Mouse (Mus musculus): ENCODE measurements at regions not wholly inside any gene's neighbourhood (a gene's known extent, or its start where the extent isn't known, plus 50 kb on each side); places are given as distances from the start of the nearest gene placed in this dataset.

DNA sequence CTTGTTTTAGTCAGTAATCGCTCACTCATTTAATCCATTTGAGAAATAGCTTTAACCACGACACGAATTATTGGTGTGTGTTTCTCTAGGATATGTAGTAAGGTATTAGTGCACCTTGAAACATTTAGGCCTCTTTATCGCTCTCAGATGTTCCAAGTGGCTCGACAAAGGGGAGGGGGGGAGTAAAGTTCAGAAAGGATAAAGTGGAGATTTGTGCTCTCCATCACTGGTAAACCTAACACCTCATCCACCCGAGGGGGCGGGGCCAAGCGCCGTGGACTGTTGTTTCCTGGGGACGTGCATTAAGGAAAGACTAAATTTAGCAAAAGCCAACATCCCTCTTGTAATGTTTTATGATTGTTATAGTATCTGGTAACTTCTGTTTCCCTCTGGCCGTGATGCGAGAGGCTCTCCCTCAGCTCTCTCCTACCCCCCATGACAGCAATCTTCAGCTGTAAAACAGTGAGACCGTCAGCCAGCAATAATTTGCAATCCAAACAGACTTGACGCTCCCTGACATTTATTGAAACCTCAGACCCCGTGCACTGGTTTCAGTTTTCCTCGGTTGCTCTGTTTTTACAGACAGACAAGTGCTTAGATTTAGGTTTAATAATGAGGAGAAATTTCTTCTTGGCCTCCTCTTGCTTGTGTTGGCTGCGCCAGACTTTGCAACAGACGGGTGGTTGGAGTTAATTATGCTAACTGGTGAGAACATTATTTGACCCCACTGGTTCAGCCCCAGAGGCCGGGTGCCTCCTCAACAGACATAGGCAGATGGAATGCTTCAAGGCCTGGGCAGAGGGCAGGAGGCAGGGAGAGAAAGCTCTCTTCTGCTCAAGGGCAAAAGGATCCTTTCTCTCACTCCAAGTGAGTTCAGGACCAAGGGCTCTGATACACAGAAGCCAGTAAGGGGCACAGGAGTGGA, 542.8 kb upstream of the Sox9 start:
- no peak for DNase-seq (ENCODE audit: low spot score)

DNA sequence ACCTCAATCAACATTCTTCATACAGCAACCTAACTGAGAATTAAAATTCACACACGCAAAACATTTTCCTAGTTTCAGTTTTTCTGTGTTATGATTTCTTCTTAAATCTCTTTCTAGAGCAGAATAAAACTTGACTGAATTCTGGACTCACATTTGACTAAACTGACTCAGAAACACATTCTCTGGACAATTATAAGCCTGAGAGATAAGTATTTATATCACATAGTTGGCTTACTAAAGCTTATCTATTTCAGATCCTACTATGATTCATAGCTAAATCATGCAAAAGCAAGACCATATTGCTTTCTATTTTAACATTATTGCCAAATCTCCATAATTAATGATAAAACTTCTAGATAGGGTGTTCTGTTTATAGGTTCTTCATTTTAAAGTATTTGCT, 529.5 kb upstream of the Sox9 start:
- DNase-seq (ENCODE audit: low spot score), result no peak

DNA sequence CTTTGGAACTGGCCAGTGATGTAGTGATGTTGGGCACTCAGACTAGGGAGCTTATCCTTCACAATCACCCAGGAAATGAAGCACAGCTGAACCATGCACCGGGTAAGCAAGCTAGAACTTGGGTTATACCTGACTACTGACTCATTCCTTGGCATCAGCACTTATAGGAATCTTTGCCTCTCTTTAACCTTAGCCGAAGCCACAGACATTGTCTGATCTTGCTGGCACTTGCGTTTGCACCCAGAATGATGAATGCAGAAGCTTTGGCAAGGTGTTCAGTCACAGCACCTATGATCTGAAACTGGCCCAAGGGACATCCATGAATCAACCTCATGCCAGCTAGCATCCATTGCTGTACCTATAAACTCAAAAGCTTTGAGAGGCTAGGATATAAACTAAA, 529.0 kb upstream of the Sox9 start:
- DNase-seq (ENCODE audit: low spot score), result no peak

DNA sequence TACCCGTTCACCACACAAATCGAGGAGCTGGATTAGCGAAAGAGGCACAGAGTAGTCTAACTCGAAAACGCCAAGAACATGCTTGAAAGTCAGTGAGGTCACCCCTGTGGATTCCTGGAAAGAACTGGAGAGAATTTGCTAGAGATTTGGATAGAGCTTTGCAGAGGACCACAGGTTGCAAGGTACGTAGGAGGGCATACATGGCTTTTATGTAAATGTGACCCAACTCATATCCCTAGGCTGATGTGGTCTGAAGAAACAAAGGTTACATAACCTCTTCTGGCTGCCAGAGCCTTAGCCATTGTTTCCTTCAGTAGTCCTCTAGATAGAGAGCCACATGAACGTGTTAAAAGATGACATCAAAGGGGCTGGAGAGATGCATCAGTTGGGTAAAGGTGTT, 525.7 kb upstream of the Sox9 start:
- no peak for DNase-seq (ENCODE audit: low spot score)

DNA sequence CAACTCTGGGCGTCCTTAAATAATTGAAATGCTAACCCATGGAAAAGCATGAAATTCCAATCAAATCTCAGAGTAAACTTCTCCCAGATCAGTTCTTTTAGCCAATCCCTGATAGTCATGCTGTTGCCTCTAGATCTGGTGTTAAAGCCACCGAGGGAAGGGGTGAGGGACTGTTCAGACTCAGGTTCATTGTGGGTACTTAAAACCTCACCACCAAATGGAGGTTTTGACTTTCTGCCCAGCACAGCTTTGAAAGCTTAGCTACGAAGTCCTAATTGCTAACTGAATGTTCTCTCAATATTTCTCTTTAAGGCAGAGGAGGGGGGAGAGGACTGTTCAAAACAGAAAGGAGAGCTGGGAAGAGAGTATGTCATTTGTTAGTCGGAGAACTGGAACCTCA, 517.9 kb upstream of the Sox9 start:
- no peak for DNase-seq (ENCODE audit: low spot score)

DNA sequence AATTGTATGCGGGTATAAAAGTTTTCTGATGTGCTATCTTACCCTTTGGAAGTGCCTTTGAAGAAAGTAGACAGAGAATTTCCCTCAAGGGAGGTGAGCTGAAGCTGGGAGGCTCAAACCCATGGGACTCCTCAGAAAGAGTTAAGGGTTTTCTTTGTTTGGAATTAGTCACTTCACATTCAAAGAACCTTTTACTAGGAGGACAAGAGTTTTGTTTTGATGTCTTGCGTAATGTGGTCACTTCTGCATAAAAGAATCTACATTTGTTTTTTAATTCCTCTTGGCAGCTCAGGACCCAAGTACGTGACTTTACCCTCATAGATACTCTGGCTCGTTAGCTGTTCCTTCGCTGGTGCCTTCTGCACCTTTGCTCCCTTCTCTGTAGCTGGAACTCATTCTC, 511.1 kb upstream of the Sox9 start:
- peak; percentile 8 for DNase-seq (ENCODE audit: low spot score)

DNA sequence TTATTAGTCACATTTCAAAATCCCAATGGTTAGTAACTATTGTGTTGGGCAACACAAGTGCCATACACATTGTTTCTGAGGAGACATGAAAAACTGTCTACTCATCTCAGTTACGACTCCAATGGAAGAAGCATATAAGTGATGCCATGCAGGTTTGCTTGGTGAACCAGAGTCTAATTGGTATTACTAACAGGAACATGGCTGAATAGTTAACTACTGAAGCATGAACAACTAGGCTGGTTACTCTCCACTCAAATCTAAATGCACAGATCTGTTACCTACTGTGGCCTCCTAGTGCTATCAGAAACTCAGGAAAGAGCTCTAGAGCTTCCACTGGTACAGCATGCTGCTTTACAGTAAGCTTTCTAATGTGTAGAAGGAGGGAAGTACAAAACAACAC, 503.5 kb upstream of the Sox9 start:
- no peak for DNase-seq (ENCODE audit: low spot score)

DNA sequence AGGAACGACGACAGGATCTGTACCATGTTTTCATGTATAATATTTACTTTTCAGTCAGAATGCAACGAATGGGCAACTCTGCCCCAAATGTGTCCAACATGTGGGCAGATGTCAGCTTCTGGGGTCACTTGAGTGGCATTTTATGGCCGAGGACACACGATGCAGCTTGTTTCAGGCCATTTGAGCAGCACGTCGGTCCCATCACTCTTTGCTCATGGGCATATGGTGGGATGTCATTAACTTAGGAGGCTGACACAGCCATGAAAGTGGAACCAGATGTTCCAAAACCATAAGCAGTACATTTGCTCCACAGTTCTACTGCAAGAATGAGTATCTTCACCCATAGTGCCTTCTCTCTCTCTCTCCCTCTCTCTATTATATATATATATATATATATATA, 499.1 kb upstream of the Sox9 start:
- DNase-seq (ENCODE audit: low spot score), result no peak

DNA sequence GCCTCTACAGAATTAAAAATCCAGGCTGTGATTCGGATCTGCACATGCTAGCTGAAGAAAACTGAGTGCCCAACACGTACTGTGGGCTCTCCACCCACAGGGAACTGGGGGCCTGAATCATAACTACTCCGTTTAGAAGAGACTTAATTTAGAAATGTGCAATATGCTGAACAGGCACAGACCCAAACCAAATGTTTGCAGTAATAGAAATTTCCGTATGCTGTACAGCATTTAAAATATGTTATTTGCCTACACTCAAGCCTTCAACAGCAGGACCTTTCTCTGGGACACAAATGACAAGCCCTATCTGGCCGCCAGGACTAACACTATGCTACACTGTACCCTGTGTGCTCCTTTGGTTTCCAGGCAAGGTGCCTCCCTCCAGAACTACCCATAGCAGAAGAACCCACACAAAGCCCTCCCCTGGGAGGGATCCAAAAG, 483.1 kb upstream of the Sox9 start:
- no peak for DNase-seq (ENCODE audit: low spot score)

DNA sequence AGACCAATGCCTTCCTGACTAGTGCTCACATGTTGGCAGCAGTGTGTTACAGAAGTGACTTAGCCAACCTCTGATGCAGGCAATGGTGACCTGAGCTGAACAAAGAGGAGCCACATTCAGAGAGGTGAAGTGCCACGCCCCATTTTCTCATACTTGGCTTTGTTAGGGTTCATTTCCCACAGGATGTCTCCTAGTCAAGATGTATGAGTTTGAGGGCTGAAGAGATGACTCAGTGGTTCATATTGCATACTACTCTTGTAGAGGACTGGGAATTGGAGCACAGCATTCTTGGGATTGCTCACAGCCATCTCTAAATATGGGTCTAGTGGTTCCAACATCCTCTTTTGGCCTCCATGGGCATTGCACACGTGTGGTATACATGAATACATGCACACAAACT, 478.9 kb upstream of the Sox9 start:
- DNase-seq (ENCODE audit: low spot score), result no peak

DNA sequence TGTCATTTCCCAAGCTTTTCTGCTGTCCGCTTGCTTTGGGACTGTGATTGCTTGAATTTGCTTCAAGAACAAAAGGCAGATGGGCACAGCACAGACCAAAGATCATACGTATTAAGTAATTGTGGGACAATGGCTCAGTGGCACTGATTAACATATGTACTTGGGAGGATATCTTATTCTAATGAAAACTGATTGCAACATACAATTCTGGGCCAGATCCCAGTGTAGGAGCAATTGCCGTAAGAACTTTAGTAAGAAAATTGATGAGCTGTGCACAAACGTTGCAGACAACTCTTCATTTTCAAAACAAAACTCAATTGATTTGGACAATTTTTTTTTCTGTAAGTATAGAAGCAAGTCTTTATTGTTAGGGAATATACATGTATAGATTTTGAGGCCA, 456.2 kb upstream of the Sox9 start:
- no peak for DNase-seq (ENCODE audit: low spot score)

DNA sequence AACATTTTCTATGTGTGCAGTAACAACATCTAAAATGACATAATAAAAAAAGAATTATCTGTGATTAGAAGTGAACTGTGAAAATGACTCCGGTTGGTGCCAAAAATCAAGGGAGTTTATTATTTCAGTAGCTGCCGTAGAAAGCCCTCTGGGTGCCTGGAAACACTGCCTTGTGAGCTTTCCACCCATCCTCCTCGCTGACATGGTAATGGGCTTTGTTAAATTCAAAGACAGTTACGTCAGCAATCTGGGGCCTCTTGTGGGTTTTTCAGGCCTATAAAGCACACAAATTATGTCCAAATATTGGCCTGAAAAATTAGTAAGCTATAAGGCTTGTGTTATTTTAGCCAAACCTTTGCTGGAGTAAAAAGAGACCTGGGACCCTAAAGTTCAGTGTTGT, 454.4 kb upstream of the Sox9 start:
- no peak for DNase-seq (ENCODE audit: low spot score)

DNA sequence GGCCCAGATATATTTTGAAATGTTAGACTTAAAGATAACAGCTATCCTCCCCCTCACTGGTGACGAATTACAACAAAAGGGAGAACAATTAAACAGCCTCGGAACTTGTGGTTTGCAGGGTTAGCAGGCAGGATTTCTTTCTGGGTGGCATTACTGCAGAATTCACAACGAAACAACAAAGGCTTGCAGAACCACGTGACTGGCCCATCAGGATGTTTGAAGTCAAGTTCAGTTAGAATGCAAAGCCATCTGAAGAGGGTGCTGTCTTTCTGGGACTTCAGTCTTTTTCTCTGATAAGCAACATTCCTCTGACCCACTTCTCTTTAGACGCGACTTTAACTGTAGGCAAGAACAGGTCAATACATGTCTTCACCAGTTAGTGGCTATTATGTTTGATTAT, 436.9 kb upstream of the Sox9 start:
- DNase-seq (ENCODE audit: low spot score), result no peak

DNA sequence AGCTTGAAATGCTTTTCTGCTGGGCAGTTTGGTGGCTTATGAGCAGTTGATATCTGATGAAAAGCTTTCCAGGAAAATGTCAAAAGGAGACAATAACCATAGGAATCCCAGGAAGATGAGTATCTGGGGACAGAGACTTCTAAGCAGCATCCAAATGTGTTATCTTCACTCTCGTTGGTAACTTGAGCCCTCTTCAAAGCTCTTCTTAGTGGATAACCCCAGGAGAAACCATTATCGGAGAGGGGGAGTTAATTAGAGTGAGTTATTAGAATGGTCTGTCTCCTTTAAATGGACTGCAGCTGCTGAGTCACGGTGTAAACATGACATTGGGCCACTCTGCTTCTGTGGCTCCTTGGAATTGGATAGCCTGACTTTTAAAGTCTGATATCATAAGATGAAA, 436.4 kb upstream of the Sox9 start:
- no peak for DNase-seq (ENCODE audit: low spot score)

DNA sequence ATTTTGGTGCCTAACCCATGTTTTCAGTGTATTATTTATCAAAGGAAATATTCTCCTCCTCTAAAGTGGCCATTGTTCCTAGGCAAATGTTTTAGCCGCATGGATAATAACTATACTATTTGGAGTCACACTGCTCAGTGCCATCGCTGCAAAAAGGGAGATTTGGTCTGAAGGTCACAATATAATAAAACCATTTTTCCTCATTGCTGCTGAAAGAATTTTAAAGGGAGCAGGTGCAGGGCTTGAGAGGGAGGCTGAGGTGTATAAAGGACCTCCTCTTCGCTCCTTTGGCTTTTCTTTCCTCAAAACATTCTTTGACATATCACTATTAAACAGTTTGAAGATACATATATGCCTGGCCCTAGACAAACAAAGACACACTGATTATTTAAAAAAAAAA, 435.9 kb upstream of the Sox9 start:
- no peak for DNase-seq (ENCODE audit: low spot score)

DNA sequence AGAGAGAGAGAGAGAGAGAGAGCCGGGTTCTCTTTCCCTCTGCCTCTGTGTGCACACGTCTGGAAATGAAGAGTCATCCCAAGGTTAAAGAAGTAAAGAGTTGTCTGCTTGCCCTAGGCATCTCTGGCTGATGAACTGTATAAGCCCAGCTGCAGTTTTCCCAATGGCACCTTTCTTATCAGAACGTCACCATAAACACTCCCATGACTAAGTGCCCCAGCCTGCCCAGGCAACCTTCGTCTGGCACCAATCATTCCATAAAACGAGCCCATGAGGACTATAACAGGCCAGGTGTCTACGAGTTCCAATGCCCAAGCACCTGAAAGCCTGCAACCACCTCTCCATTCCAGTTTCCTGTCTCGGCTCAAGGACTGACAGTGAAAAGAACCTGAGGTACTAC, 435.5 kb upstream of the Sox9 start:
- no peak for DNase-seq (ENCODE audit: low spot score)

DNA sequence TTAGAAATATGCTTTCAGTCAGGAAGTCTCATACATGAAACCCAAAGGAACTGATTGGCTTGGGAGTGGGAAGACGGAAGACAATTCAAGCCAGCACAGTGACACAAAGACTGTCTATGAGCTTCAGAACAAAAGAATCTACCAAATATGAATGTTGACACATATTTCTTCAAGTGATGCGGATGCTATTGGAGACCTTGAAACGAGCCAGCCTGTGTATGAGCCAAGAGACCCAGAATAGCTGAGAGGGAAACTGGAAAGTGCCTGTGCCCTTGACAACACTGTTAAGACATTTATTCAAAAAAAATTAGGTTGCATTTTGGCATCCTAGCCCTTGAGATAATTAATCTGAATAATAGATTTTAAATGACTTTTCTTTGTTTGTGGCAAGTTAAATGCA, 426.7 kb upstream of the Sox9 start:
- no peak for DNase-seq (ENCODE audit: low spot score)

DNA sequence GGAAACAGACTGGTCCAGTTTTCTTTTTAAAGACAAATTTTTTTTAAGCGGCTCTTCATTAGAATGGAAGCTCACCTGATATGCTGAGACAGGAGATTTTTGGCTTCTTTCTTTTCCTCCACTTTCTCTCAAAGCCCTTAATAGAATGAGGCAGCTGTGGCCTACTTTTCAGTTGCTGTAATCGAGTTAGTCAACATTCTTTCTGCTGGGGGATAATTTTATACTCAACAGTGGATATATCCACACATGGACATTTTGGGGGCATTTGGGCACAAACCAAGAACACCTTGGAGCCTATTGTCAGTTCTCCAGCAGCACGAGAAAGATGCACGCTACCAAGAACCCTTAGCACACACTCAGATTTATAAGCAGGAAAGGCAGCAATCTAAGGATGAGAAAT, 415.3 kb upstream of the Sox9 start:
- DNase-seq (ENCODE audit: low spot score), result no peak

DNA sequence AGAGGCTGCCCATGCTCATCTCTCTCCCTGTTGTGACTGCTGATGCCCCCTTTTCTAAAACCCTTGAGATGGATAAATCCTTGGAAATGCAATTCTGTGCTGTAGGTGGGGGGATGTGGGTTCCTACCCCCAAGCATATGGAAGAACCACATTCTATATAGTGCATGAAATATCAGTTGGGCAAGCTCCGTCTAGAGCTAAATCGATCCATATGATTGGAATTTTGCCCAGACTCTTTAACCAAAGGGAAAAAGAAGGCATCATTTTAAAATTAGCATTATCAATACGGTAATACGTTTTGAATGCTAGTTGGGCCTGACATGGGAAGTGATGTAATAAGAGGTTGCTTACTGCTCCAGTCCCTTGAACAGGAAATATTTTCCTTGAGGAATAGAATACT, 411.1 kb upstream of the Sox9 start:
- DNase-seq (ENCODE audit: low spot score), result no peak

DNA sequence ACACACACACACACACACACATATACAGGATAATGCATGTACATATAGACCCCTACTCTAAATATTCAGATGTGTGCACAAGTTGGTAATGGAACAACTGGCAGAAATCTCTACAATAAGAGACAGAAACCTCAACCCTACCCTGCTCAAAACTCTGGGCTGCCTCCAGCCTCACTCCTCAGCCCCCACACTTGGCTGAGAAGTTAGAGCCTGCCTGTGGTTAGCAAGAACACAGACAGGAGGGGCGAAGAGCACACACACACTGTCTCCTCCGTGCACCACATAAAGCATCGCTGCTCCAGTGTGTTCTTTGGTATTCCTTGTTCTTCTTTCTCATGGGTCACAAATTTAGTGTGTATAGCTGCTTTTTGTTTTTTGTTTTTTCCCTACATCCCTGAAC, 382.0 kb upstream of the Sox9 start:
- DNase-seq (ENCODE audit: low spot score), result no peak

DNA sequence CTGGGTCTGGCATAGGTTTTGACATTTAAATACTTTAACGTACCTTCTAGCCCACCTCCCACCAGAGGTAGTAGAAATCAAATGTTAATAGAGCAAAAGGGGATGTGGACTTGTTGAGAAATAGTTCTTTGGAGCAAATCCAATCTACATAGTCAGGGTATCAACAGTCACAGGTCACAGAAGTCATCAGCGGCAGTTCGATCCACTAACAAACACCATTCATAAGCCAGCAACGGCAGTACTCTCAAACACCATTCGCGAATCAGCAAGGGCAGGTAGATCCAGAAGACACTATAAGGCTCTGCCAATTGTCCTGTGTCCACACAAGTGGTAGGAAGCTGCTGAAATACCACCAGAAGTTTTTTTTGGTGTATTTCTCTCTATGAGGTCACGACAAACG, 374.3 kb upstream of the Sox9 start:
- no peak for DNase-seq (ENCODE audit: low spot score)

DNA sequence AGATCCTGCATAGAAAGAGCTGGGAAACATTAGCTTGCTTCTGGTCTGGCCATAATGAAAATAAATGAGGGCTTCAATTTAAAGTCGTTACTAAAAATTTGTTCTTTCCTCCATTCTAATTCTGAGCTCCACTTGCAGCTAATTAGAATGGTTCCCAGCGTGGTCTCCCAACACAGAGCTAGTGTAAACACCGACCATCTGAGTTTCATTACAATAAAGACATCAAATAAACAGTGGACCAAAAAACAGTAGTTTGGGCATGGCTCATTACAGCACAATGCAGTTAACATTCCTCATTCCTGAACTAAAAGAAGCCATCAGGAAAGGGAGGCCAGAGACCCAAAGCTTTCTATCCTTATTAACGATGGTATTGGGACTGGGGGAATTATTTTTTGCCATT, 369.6 kb upstream of the Sox9 start:
- DNase-seq (ENCODE audit: low spot score), result no peak

DNA sequence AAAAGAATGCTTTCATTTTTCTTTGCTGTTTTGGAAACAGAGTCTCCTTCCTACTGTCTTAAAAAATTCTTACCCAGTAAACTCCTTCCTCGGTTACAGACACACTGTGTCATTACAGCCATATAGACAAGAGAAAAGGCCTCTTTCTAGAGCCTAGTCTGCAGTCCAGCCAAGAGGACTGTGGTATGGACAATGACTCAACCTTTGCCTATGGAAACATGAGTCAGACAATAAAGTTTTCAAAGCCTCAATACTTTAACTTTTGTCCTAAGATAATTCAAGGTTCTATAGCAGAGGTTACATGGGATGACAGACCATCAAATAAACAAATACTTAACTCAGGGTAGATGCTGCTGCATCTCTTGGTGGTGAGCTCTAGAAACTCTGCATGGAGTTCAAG, 339.4 kb upstream of the Sox9 start:
- no peak for DNase-seq (ENCODE audit: low spot score)

DNA sequence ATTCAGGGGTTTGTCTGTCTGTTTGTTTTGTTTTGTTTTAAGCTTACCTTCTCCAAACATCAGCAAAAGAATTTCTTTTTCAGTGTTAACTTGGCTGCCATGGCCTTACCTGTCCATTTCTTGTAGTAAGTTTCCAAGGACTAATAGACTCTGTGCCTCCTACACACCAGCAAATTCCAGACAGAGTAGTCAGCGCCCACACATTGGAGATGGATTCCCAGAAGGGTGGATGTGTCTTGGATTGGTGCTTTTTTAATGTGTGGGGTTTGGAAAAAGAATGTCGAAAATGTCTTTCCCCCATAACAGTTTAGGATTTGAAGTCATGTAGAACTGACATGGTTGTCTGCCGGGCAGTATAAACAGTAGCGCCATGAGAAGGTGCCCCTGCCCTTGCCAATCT, 338.1 kb upstream of the Sox9 start:
- DNase-seq (ENCODE audit: low spot score), result no peak
